Mouse (Mus musculus): ENCODE measurements around the gene Ulbp1. TPM values are rescaled to one million over a fixed set of nuclear protein-coding genes. Genes with fewer than 3 reads are reported as not detected.
"Not testable (repeated sequence)": the region's sequence is repeated elsewhere in the genome, so short reads cannot be mapped to it uniquely, and the experiment has no call there.

Ulbp1 gene
- 9.8 TPM for polyA plus RNA-seq (2012; fragmentation: generic; extraction: Trizol)

- H3ac ChIP-seq (ENCODE audit: control insufficient read depth, insufficient read length) = no peak within 1 kb of the TSS
- H3K36me3 ChIP-seq (ENCODE audit: control insufficient read depth, insufficient read depth) = no peaks in the 10 kb centered on the region
- peaks cover 33% of the 10 kb centered on the region for H3K79me2 ChIP-seq (ENCODE audit: control insufficient read depth, insufficient read depth)
- TF ChIP-seq REST (IDR thresholded peaks at IDR 0.05; ENCODE audit: insufficient read depth, insufficient read length) = no peak
- TF ChIP-seq MYOG (IDR thresholded peaks at IDR 0.05; ENCODE audit: control insufficient read depth in 1 of 3, insufficient read depth in 1 of 3, insufficient read length in 2 of 3, low read depth in 2 of 3) = no peak
- TF ChIP-seq USF1 (IDR thresholded peaks at IDR 0.05; ENCODE audit: low read depth) = no peak
- TF ChIP-seq POLR2A (IDR thresholded peaks at IDR 0.05; ENCODE audit: insufficient read length, low read depth) = peak; percentile 9
- TF ChIP-seq MAX (IDR thresholded peaks at IDR 0.05; ENCODE audit: low read depth) = peak; percentile 58
- no peak for TF ChIP-seq POLR2AphosphoS2 (IDR thresholded peaks at IDR 0.05; ENCODE audit: insufficient read length, low read depth)
- TF ChIP-seq TCF3 (IDR thresholded peaks at IDR 0.05; ENCODE audit: insufficient read length, low read depth) = no peak
- TF ChIP-seq E2F4 (IDR thresholded peaks at IDR 0.05; ENCODE audit: insufficient read depth) = peak; percentile 67
- no peak for TF ChIP-seq CEBPB (IDR thresholded peaks at IDR 0.05; ENCODE audit: insufficient read depth, poor library complexity, severe bottlenecking)
- no peak for TF ChIP-seq SRF (IDR thresholded peaks at IDR 0.05; ENCODE audit: control insufficient read depth, insufficient read length, low read depth)
- TF ChIP-seq MYOD1 (IDR thresholded peaks at IDR 0.05; ENCODE audit: control insufficient read depth in 1 of 3, insufficient read length in 2 of 3, low read depth in 2 of 3) = peak in 1 of 3 experiments; percentile 6
- peak within 1 kb of the TSS; percentile 33 for H3K4me3 ChIP-seq
- peak within 1 kb of the TSS; percentile 85 for H3K4me2 ChIP-seq (ENCODE audit: low read depth)
- H3K27me3 ChIP-seq (ENCODE audit: control insufficient read depth, insufficient read depth, insufficient read length) = no peaks in the 10 kb centered on the region
These were observed at the start of gene Ulbp1 for GRCm38 (mm10) chr10:7473197-7473889. Gene Ulbp1, minus strand, starts transcription at chr10:7473638.

- not testable (repeated sequence) for H3ac ChIP-seq (ENCODE audit: control insufficient read depth, insufficient read length)
These were observed 24.7 kb upstream of the Ulbp1 start for GRCm38 (mm10) chr10:7498180-7498579.

DNA sequence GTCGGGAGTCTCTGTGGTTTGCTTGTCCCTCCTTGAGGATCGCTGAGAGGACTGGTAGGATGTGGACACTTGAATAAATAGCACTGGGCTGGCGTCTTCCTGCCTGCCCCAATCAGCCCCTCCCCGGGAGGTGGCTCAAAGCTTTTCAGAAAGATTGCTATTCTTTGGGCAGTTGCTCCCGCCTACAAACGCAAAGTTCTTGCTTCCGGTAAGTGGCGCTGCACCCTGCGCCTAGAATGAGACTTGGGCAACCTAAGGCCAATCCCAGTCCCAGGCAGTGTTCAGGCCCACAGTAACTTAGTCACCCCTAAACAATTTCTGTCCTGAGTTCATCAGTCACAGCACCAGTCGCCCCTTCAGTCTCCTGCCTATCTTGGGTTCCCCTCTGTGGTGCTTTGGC lies 18.9 kb upstream of the Ulbp1 start:
- H3K79me2 ChIP-seq (ENCODE audit: control insufficient read depth, insufficient read depth); H3K4me2 ChIP-seq (ENCODE audit: low read depth); H3K4me3 ChIP-seq; H3ac ChIP-seq (ENCODE audit: control insufficient read depth, insufficient read length); H3K36me3 ChIP-seq (ENCODE audit: control insufficient read depth, insufficient read depth); H3K27me3 ChIP-seq (ENCODE audit: control insufficient read depth, insufficient read depth, insufficient read length): not testable (repeated sequence)

More at GRCm38 (mm10) chr10:7498180-7498579, 24.7 kb upstream of the Ulbp1 start:
- H3K36me3 ChIP-seq (ENCODE audit: control insufficient read depth, insufficient read depth); H3K4me2 ChIP-seq (ENCODE audit: low read depth); H3K79me2 ChIP-seq (ENCODE audit: control insufficient read depth, insufficient read depth); H3K27me3 ChIP-seq (ENCODE audit: control insufficient read depth, insufficient read depth, insufficient read length); H3K4me3 ChIP-seq: not testable (repeated sequence)

GRCm38 (mm10) chr10:7483650-7484049 lies 10.2 kb upstream of the Ulbp1 start:
- Histone ChIP-seq H3K27me3 (ENCODE audit: control insufficient read depth, insufficient read depth, insufficient read length) (no peaks in the 10 kb centered on the region), H3K4me2 (ENCODE audit: low read depth) (no peak overlapping the region), H3K79me2 (ENCODE audit: control insufficient read depth, insufficient read depth) (no peaks in the 10 kb centered on the region), H3K36me3 (ENCODE audit: control insufficient read depth, insufficient read depth) (no peaks in the 10 kb centered on the region), H3K4me3 (no peak overlapping the region), H3ac (ENCODE audit: control insufficient read depth, insufficient read length) (no peak overlapping the region)
- no peak for TF ChIP-seq SRF (IDR thresholded peaks at IDR 0.05; ENCODE audit: control insufficient read depth, insufficient read length, low read depth)
- TF ChIP-seq MAX (IDR thresholded peaks at IDR 0.05; ENCODE audit: low read depth) = no peak
- TF ChIP-seq USF1 (IDR thresholded peaks at IDR 0.05; ENCODE audit: low read depth) = no peak
- no peak for TF ChIP-seq CEBPB (IDR thresholded peaks at IDR 0.05; ENCODE audit: insufficient read depth, poor library complexity, severe bottlenecking)
- no peak for TF ChIP-seq TCF12 (IDR thresholded peaks at IDR 0.05; ENCODE audit: insufficient read depth, poor library complexity, severe bottlenecking)
- TF ChIP-seq TCF3 (IDR thresholded peaks at IDR 0.05; ENCODE audit: insufficient read length, low read depth) = no peak
- TF ChIP-seq REST (IDR thresholded peaks at IDR 0.05; ENCODE audit: insufficient read depth, insufficient read length) = no peak
- TF ChIP-seq MYOD1 (IDR thresholded peaks at IDR 0.05; ENCODE audit: control insufficient read depth in 1 of 3, insufficient read length in 2 of 3, low read depth in 2 of 3) = no peak
- TF ChIP-seq POLR2A (IDR thresholded peaks at IDR 0.05; ENCODE audit: insufficient read length, low read depth) = no peak

- H3K36me3 ChIP-seq (ENCODE audit: control insufficient read depth, insufficient read depth); H3K27me3 ChIP-seq (ENCODE audit: control insufficient read depth, insufficient read depth, insufficient read length); H3K4me3 ChIP-seq; H3ac ChIP-seq (ENCODE audit: control insufficient read depth, insufficient read length): not testable (repeated sequence)
- Histone ChIP-seq H3K79me2 (ENCODE audit: control insufficient read depth, insufficient read depth) (peaks cover 32% of the 10 kb centered on the region), H3K4me2 (ENCODE audit: low read depth) (peak overlapping the region; percentile 61)
These were observed 787 bp upstream of the Ulbp1 start for GRCm38 (mm10) chr10:7474225-7474624.

- TF ChIP-seq REST (IDR thresholded peaks at IDR 0.05; ENCODE audit: insufficient read depth, insufficient read length) = no peak
- no peak for TF ChIP-seq MAX (IDR thresholded peaks at IDR 0.05; ENCODE audit: low read depth)
- TF ChIP-seq POLR2A (IDR thresholded peaks at IDR 0.05; ENCODE audit: insufficient read length, low read depth) = no peak
- TF ChIP-seq MYOG (IDR thresholded peaks at IDR 0.05; ENCODE audit: control insufficient read depth in 1 of 3, insufficient read depth in 1 of 3, insufficient read length in 2 of 3, low read depth in 2 of 3) = no peak
- TF ChIP-seq USF1 (IDR thresholded peaks at IDR 0.05; ENCODE audit: low read depth) = no peak
- TF ChIP-seq E2F4 (IDR thresholded peaks at IDR 0.05; ENCODE audit: insufficient read depth) = no peak
These were observed 1.8 kb downstream of the Ulbp1 start for GRCm38 (mm10) chr10:7471664-7472063.

More at GRCm38 (mm10) chr10:7471664-7472063, 1.8 kb downstream of the Ulbp1 start:
- Histone ChIP-seq H3K36me3 (ENCODE audit: control insufficient read depth, insufficient read depth) (peaks cover 6% of the 10 kb centered on the region), H3K79me2 (ENCODE audit: control insufficient read depth, insufficient read depth) (peaks cover 33% of the 10 kb centered on the region), H3K27me3 (ENCODE audit: control insufficient read depth, insufficient read depth, insufficient read length) (no peaks in the 10 kb centered on the region), H3ac (ENCODE audit: control insufficient read depth, insufficient read length) (no peak overlapping the region), H3K4me3 (peak overlapping the region; percentile 33), H3K4me2 (ENCODE audit: low read depth) (peak overlapping the region; percentile 85)

Data from myocyte (in vitro differentiated cells).